Mouse (Mus musculus): Measurements from ENCODE around the gene Pcdh15. TPM values are rescaled to one million over a fixed set of nuclear protein-coding genes. Genes with fewer than 3 reads are reported as not detected.

The Pcdh15 gene
- total and polyA plus RNA-seq, 3 experiments = not detected

DNA sequence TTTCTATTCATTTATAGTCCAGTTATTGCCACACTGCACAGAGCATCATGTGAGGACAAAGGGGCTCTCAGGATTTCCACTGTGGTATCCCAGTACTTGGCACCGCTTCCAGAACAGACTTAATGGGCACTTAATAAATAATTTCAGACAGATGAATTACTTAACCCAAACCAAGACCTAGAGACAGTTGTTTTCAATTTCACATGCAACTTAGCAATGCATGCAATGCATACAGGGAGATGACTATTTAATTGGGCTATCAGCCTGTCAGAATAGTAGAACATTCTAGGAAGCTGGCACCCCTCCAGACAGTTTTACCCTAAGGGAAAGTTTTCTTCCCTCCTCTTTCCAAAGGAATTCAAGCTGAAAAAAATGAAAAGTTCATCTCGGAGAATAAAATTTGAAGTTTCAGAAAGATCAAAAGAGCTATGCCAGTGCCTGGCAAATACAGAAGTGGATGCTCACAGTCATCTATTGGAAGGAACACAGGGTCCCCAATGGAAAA, 39.4 kb upstream of the Pcdh15 start:
- no peak overlapping the region for H3K4me3 ChIP-seq (ENCODE audit: control insufficient read depth in 1 of 2, insufficient read depth in 1 of 2, low read depth in 2 of 2, low read length in 2 of 2)
- H3K36me3 ChIP-seq (ENCODE audit: control insufficient read depth in 1 of 2, insufficient read depth in 2 of 2, low read length in 2 of 2) = no peaks in the 10 kb centered on the region
- no peak overlapping the region for H3K27ac ChIP-seq (ENCODE audit: control insufficient read depth, low read depth, low read length)
- no peak for DNase-seq (ENCODE audit: low read depth, low spot score)
- H3K9me3 ChIP-seq (replicated peaks; ENCODE audit: insufficient read depth, low read length) = no peaks in the 10 kb centered on the region
- H3K4me1 ChIP-seq (ENCODE audit: control insufficient read depth in 1 of 2, insufficient read depth in 2 of 2, low read length in 2 of 2) = no peaks in the 10 kb centered on the region
- no peak overlapping the region for H3K9ac ChIP-seq (ENCODE audit: control insufficient read depth, low read depth, low read length, poor library complexity, severe bottlenecking)
- no peak for TF ChIP-seq TCF12 (IDR thresholded peaks at IDR 0.05; ENCODE audit: low read depth, low read length)
- TF ChIP-seq MAFK (IDR thresholded peaks at IDR 0.05; ENCODE audit: borderline replicate concordance, low read depth, low read length) = no peak
- TF ChIP-seq UBTF (IDR thresholded peaks at IDR 0.05; ENCODE audit: borderline replicate concordance, insufficient read depth, low read depth, low read length) = no peak
- no peak for TF ChIP-seq GATA1 (IDR thresholded peaks at IDR 0.05; ENCODE audit: low read depth, low read length)
- TF ChIP-seq USF1 (IDR thresholded peaks at IDR 0.05; ENCODE audit: low read depth, low read length) = no peak
- TF ChIP-seq TAL1 (IDR thresholded peaks at IDR 0.05; ENCODE audit: low read length) = no peak
- no peak for TF ChIP-seq TBP (IDR thresholded peaks at IDR 0.05; ENCODE audit: low read depth, low read length)
- no peak for TF ChIP-seq GABPA (IDR thresholded peaks at IDR 0.05; ENCODE audit: low read depth, low read length)
- TF ChIP-seq ETS1 (IDR thresholded peaks at IDR 0.05; ENCODE audit: low read depth, low read length) = no peak
- TF ChIP-seq MAZ (IDR thresholded peaks at IDR 0.05; ENCODE audit: low read depth, low read length) = no peak
- TF ChIP-seq SMC3 (IDR thresholded peaks at IDR 0.05; ENCODE audit: low read depth, low read length) = no peak
- TF ChIP-seq CHD2 (IDR thresholded peaks at IDR 0.05; ENCODE audit: low read length) = no peak
- TF ChIP-seq CTCF (IDR thresholded peaks at IDR 0.05 in 2 of 3, conservative IDR thresholded peaks at IDR 0.05 in 1 of 3; ENCODE audit: control insufficient read depth in 1 of 3, insufficient read depth in 1 of 3, low read depth in 2 of 3, low read length in 3 of 3, poor library complexity in 1 of 3, severe bottlenecking in 1 of 3) = no peak
- TF ChIP-seq USF2 (IDR thresholded peaks at IDR 0.05; ENCODE audit: borderline replicate concordance in 1 of 2, insufficient read depth in 1 of 2, low read depth in 1 of 2, low read length in 2 of 2) = no peak
- no peak for TF ChIP-seq POLR2A (IDR thresholded peaks at IDR 0.05; ENCODE audit: control insufficient read depth in 1 of 2, insufficient read depth in 1 of 2, low read depth in 1 of 2, low read length in 2 of 2, poor library complexity in 1 of 2)
- no peak for TF ChIP-seq BHLHE40 (IDR thresholded peaks at IDR 0.05; ENCODE audit: borderline replicate concordance, low read depth, low read length)
- no peak for TF ChIP-seq ZKSCAN1 (IDR thresholded peaks at IDR 0.05; ENCODE audit: low read depth, low read length)
- no peak for TF ChIP-seq MXI1 (IDR thresholded peaks at IDR 0.05; ENCODE audit: low read depth, low read length)
- H3K27me3 ChIP-seq (ENCODE audit: control insufficient read depth in 1 of 2, insufficient read depth in 2 of 2, low read length in 2 of 2) = no peaks in the 10 kb centered on the region
- H3K79me2 ChIP-seq (ENCODE audit: control insufficient read depth, insufficient read depth, low read length, poor library complexity) = no peaks in the 10 kb centered on the region

DNA sequence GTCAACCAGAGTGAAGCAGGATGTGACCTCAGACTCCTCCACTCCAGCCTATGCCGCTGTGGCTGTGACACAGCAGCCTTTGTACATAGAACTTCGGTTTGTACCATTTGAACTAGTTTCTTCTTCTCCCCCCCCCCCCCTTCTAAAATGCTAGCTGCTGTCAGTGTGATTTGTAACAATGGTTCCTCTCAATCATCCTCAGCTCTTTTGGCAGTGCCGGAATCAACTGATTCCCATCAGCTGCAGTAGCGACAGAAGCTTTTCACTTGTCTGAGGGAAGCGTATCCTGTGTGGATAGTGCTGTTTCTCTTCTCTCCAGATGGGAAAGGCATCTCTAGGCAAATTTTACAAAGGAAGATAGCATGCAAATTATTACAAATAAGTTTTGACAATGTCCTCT, 12.4 kb upstream of the Pcdh15 start:
- no peak for DNase-seq (ENCODE audit: low read depth, low spot score)
- Histone ChIP-seq H3K9ac (ENCODE audit: control insufficient read depth, low read depth, low read length, poor library complexity, severe bottlenecking) (no peak overlapping the region), H3K79me2 (ENCODE audit: control insufficient read depth, insufficient read depth, low read length, poor library complexity) (no peaks in the 10 kb centered on the region), H3K27me3 (ENCODE audit: control insufficient read depth in 1 of 2, insufficient read depth in 2 of 2, low read length in 2 of 2) (no peaks in the 10 kb centered on the region), H3K36me3 (ENCODE audit: control insufficient read depth in 1 of 2, insufficient read depth in 2 of 2, low read length in 2 of 2) (no peaks in the 10 kb centered on the region), H3K27ac (ENCODE audit: control insufficient read depth, low read depth, low read length) (no peak overlapping the region), H3K4me3 (ENCODE audit: control insufficient read depth in 1 of 2, insufficient read depth in 1 of 2, low read depth in 2 of 2, low read length in 2 of 2) (no peak overlapping the region), H3K4me1 (ENCODE audit: control insufficient read depth in 1 of 2, insufficient read depth in 2 of 2, low read length in 2 of 2) (no peaks in the 10 kb centered on the region), H3K9me3 (replicated peaks; ENCODE audit: insufficient read depth, low read length) (no peaks in the 10 kb centered on the region)
- TF ChIP-seq SIN3A (IDR thresholded peaks at IDR 0.05; ENCODE audit: low read length) (no peak), ELF1 (IDR thresholded peaks at IDR 0.05; ENCODE audit: low read depth, low read length) (no peak), EP300 (IDR thresholded peaks at IDR 0.05; ENCODE audit: low read depth in 1 of 2, low read length in 2 of 2) (no peak), KAT2A (conservative IDR thresholded peaks at IDR 0.05; ENCODE audit: low read depth, low read length) (no peak), CHD1 (IDR thresholded peaks at IDR 0.05; ENCODE audit: low read depth, low read length) (no peak), JUND (IDR thresholded peaks at IDR 0.05; ENCODE audit: low read depth, low read length) (no peak), UBTF (IDR thresholded peaks at IDR 0.05; ENCODE audit: borderline replicate concordance, insufficient read depth, low read depth, low read length) (no peak), E2F4 (IDR thresholded peaks at IDR 0.05; ENCODE audit: borderline replicate concordance, low read depth, low read length) (no peak), MYB (IDR thresholded peaks at IDR 0.05; ENCODE audit: low read depth, low read length) (no peak)

Data from MEL (cell line).